8 mouse cellular contexts compared by ENCODE assay signal in genomic region chr4:133220656-133221055, GRCm38 (mm10). TPM values are rescaled to one million over a fixed set of nuclear protein-coding genes. Genes with fewer than 3 reads are reported as not detected.
DNase-seq lines count a peak whose midpoint lies in the region; ATAC-seq and TF ChIP-seq lines count a peak whose summit lies in the region.

No protein-coding gene starts in this region.

- ATAC-seq in hindbrain, embryonic 16.5 days: 0 out of 2 replicates have a peak, but pooled peaks have one; percentile 11
- peak; percentile 31; the same call in 1 of the 2 replicates for ATAC-seq in neural tube, embryonic 15.5 days (ENCODE audit: low FRiP score)
- no peak for ATAC-seq in monocyte, adult 5-6 weeks (replicated peaks; ENCODE audit: insufficient number of reproducible peaks, low FRiP score, low TSS enrichment, poor library complexity, severe bottlenecking)

- no peaks in the 10 kb centered on the region for H3K9me3 ChIP-seq in hindbrain, embryonic 16.5 days (ENCODE audit: control insufficient read depth, low read length)
- no peaks in the 10 kb centered on the region for H3K9me3 ChIP-seq in neural tube, embryonic 15.5 days (replicated peaks)

- peaks cover 3% of the 10 kb centered on the region; the same call in 1 of the 2 replicates for H3K4me1 ChIP-seq in hindbrain, embryonic 16.5 days (ENCODE audit: control insufficient read depth, insufficient read depth, low read depth, low read length)
- H3K4me1 ChIP-seq in liver, adult 2 months (ENCODE audit: control insufficient read depth, insufficient read depth, low read length): peaks cover 1% of the 10 kb centered on the region; the same call in 1 of the 2 replicates
- H3K4me1 ChIP-seq in neural tube, embryonic 15.5 days: peaks cover 13% of the 10 kb centered on the region

- no peaks in the 10 kb centered on the region for H3K36me3 ChIP-seq in hindbrain, embryonic 16.5 days (ENCODE audit: control insufficient read depth, insufficient read depth, low read length)
- H3K36me3 ChIP-seq in liver, adult 2 months (ENCODE audit: control insufficient read depth, insufficient read depth, low read length): no peaks in the 10 kb centered on the region
- no peaks in the 10 kb centered on the region for H3K36me3 ChIP-seq in neural tube, embryonic 15.5 days

- peak overlapping the region; percentile 59 for H3K9ac ChIP-seq in hindbrain, embryonic 16.5 days (ENCODE audit: low read depth, low read length)
- H3K9ac ChIP-seq in liver, adult 2 months (ENCODE audit: low read depth, low read length): 0 out of 2 replicates have a peak overlapping the region, but pooled peaks have one; percentile 22
- peak overlapping the region; percentile 36; the same call in 1 of the 2 replicates for H3K9ac ChIP-seq in neural tube, embryonic 15.5 days (replicated peaks)

- DNase-seq in urinary bladder, postnatal 36 days (ENCODE audit: low spot score in 2 of 2): peak; percentile 40 to 54
- DNase-seq in urinary bladder, postnatal 10 days (ENCODE audit: low spot score): no peak
- DNase-seq in liver, adult 2 months (ENCODE audit: extremely low read depth, low read depth, low spot score): peak; percentile 22
- no peak for DNase-seq in left cerebral cortex, postnatal 36 days (ENCODE audit: low spot score in 2 of 2)
- no peak for DNase-seq in cerebellum, postnatal 36 days

- no peak for TF ChIP-seq POLR2A in liver, adult 2 months (IDR thresholded peaks at IDR 0.05; ENCODE audit: extremely low read depth, insufficient read depth, low read length)

- H3K27ac ChIP-seq in hindbrain, embryonic 16.5 days (ENCODE audit: low read depth, low read length): no peak overlapping the region
- no peak overlapping the region for H3K27ac ChIP-seq in liver, adult 2 months (replicated peaks; ENCODE audit: insufficient read depth, low read depth, low read length)
- H3K27ac ChIP-seq in neural tube, embryonic 15.5 days (replicated peaks): no peak overlapping the region

- H3K27me3 ChIP-seq in hindbrain, embryonic 16.5 days (replicated peaks; ENCODE audit: control insufficient read depth, insufficient read depth, low read length): peaks cover 5% of the 10 kb centered on the region
- H3K27me3 ChIP-seq in liver, adult 2 months (ENCODE audit: control insufficient read depth, insufficient read depth, low read length): no peaks in the 10 kb centered on the region
- peaks cover 25% of the 10 kb centered on the region for H3K27me3 ChIP-seq in neural tube, embryonic 15.5 days (replicated peaks)

- 2% methylated on average over 25 of the region's 25 CpGs for WGBS in hindbrain, embryonic 16.5 days
- WGBS in liver, adult 2 months: 8% methylated on average over 25 of the region's 25 CpGs
- 3% methylated on average over 25 of the region's 25 CpGs for WGBS in neural tube, embryonic 15.5 days

- peak overlapping the region; percentile 64 for H3K4me2 ChIP-seq in hindbrain, embryonic 16.5 days (ENCODE audit: low read length)
- H3K4me2 ChIP-seq in neural tube, embryonic 15.5 days: peak overlapping the region; percentile 71

- TF ChIP-seq CTCF in liver, adult 2 months (IDR thresholded peaks at IDR 0.05; ENCODE audit: low read depth, low read length): no peak

- peak overlapping the region; percentile 40 for H3K4me3 ChIP-seq in hindbrain, embryonic 16.5 days (ENCODE audit: low read length)
- peak overlapping the region; percentile 9; the same call in 1 of the 2 replicates for H3K4me3 ChIP-seq in liver, adult 2 months (ENCODE audit: insufficient read depth, low read depth, low read length)
- peak overlapping the region; percentile 38 for H3K4me3 ChIP-seq in neural tube, embryonic 15.5 days (replicated peaks)

- intact Hi-C loops in left cerebral cortex, postnatal 36 days (cut with DNase I): no loop called here

- no peaks in the 10 kb centered on the region for H3K79me2 ChIP-seq in liver, adult 2 months (ENCODE audit: control insufficient read depth, insufficient read depth, low read length)

RNA-seq across cellular contexts. Expression of gene Gpr3, which starts 8.3 kb away (rescaled TPM):
- polyA plus RNA-seq in hindbrain, embryonic 16.5 days (2015; fragmentation: Nextera tagmentation; extraction: Ambion mirVana): 2.5 TPM in 2 replicates
- total RNA-seq in liver, adult 2 months (2014; rRNA removed): not detected in 2 replicates
- 0.07 TPM in 1 of 2 replicates, not detected in the other for polyA plus RNA-seq in liver, adult 2 months (2012; rRNA removed)
- 1.3 and 2.5 TPM in 2 replicates for polyA plus RNA-seq in neural tube, embryonic 15.5 days (2015; fragmentation: Nextera tagmentation; extraction: Ambion mirVana)
- 1 to 10 TPM; 8.1 to 8.5 TPM for total RNA-seq in left cerebral cortex, postnatal 36 days (2021)
- not detected in 3 replicates for total RNA-seq in monocyte, adult 5-6 weeks (2017)

RNA-seq across cellular contexts. Expression of gene Cd164l2, which starts 8.7 kb away (rescaled TPM):
- polyA plus RNA-seq in hindbrain, embryonic 16.5 days (2015; fragmentation: Nextera tagmentation; extraction: Ambion mirVana): 5.6 and 8.3 TPM in 2 replicates
- not detected in 2 replicates for total RNA-seq in liver, adult 2 months (2014; rRNA removed)
- polyA plus RNA-seq in liver, adult 2 months (2012; rRNA removed): not detected in 2 replicates
- 2.6 and 3.9 TPM in 2 replicates for polyA plus RNA-seq in neural tube, embryonic 15.5 days (2015; fragmentation: Nextera tagmentation; extraction: Ambion mirVana)
- 1 to 10 TPM; 4.9 to 10.0 TPM for total RNA-seq in left cerebral cortex, postnatal 36 days (2021)
- total RNA-seq in monocyte, adult 5-6 weeks (2017): not detected in 3 replicates

RNA-seq across cellular contexts. Expression of gene Map3k6, which starts 20.0 kb away (rescaled TPM):
- polyA plus RNA-seq in hindbrain, embryonic 16.5 days (2015; fragmentation: Nextera tagmentation; extraction: Ambion mirVana): 2.6 and 4.2 TPM in 2 replicates
- total RNA-seq in liver, adult 2 months (2014; rRNA removed): 0.94 and 1.3 TPM in 2 replicates
- polyA plus RNA-seq in liver, adult 2 months (2012; rRNA removed): 0.76 and 0.80 TPM in 2 replicates
- polyA plus RNA-seq in neural tube, embryonic 15.5 days (2015; fragmentation: Nextera tagmentation; extraction: Ambion mirVana): 3.0 and 4.0 TPM in 2 replicates
- total RNA-seq in left cerebral cortex, postnatal 36 days (2021): 1 to 10 TPM; 6.8 to 8.1 TPM
- total RNA-seq in monocyte, adult 5-6 weeks (2017): 0.87 to 12.3 TPM (median 3.8 TPM) in 3 replicates

RNA-seq across cellular contexts. Expression of gene Sytl1, which starts 42.3 kb away (rescaled TPM):
- polyA plus RNA-seq in hindbrain, embryonic 16.5 days (2015; fragmentation: Nextera tagmentation; extraction: Ambion mirVana): 0.44 and 0.54 TPM in 2 replicates
- 4.2 and 5.1 TPM in 2 replicates for total RNA-seq in liver, adult 2 months (2014; rRNA removed)
- polyA plus RNA-seq in liver, adult 2 months (2012; rRNA removed): 2.9 and 5.3 TPM in 2 replicates
- polyA plus RNA-seq in neural tube, embryonic 15.5 days (2015; fragmentation: Nextera tagmentation; extraction: Ambion mirVana): 0.20 and 6.0 TPM in 2 replicates
- total RNA-seq in left cerebral cortex, postnatal 36 days (2021): 1 to 10 TPM; 2.2 to 2.3 TPM
- 1.4 to 7.1 TPM (median 4.4 TPM) in 3 replicates for total RNA-seq in monocyte, adult 5-6 weeks (2017)

RNA-seq across cellular contexts. Expression of gene Tmem222, which starts 56.9 kb away (rescaled TPM):
- polyA plus RNA-seq in hindbrain, embryonic 16.5 days (2015; fragmentation: Nextera tagmentation; extraction: Ambion mirVana): 121 and 130 TPM in 2 replicates
- total RNA-seq in liver, adult 2 months (2014; rRNA removed): 22.7 and 29.7 TPM in 2 replicates
- polyA plus RNA-seq in liver, adult 2 months (2012; rRNA removed): 45.4 and 57.0 TPM in 2 replicates
- 115 and 117 TPM in 2 replicates for polyA plus RNA-seq in neural tube, embryonic 15.5 days (2015; fragmentation: Nextera tagmentation; extraction: Ambion mirVana)
- 10 to 100 TPM; 87.9 to 96.5 TPM for total RNA-seq in left cerebral cortex, postnatal 36 days (2021)
- total RNA-seq in monocyte, adult 5-6 weeks (2017): 13.8 to 25.7 TPM (median 19.1 TPM) in 3 replicates

Comparison
In these comparisons a context has a peak if more than half of its experiments do, and no peak if none do; other contexts are left out.
1. DNase-seq: peak in urinary bladder, postnatal 36 days (2 of 2) and liver, adult 2 months (single experiment); none in urinary bladder, postnatal 10 days (single experiment), left cerebral cortex, postnatal 36 days (0 of 2) and cerebellum, postnatal 36 days (0 of 2).
2. Peak in every context shown above with its lines, with median percentiles within 50 percentile points of each other: H3K4me3 ChIP-seq and H3K9ac ChIP-seq.